ENCODE assay signal across 10 mouse cellular contexts in the genomic region with DNA sequence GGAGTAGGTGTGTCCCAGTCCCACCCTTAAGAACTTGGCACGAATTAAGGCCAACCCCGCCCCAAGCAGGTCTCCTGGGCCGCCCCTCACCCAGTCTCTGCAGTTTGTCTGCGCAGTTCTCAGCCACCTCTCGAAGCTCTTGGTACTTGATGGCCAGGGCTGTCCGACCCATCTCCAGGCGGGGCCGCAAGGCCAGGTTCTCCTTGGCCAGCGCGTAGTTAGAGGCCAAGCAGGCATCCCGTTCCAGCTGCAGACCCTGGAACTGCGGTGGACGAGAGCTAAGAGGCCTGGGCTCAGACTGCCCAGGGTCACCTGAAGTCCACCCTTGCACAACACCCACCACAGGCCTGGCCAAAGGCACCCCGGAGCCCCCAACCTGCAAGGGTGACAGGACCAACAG. TPM values are rescaled to one million over a fixed set of nuclear protein-coding genes. Genes with fewer than 3 reads are reported as not detected.
DNase-seq lines count a peak whose midpoint lies in the region; ATAC-seq lines count a peak whose summit lies in the region.
"Had no signal": no experiment of that assay in that cellular context is flagged by ENCODE, and none has a peak within 500 bp of the region (broad histone marks: within the 10 kb centered on the region; RNA-seq: fewer than 3 reads in every experiment).

No protein-coding gene starts in this region.

- H3K4me2 ChIP-seq in forebrain, embryonic 13.5 days = peak overlapping the region; percentile 78
- peak overlapping the region; percentile 82 for H3K4me2 ChIP-seq in midbrain, embryonic 13.5 days (replicated peaks)

- peaks cover 38% of the 10 kb centered on the region for H3K36me3 ChIP-seq in forebrain, embryonic 13.5 days (ENCODE audit: poor library complexity, severe bottlenecking)
- peaks cover 39% of the 10 kb centered on the region for H3K36me3 ChIP-seq in midbrain, embryonic 13.5 days

- ATAC-seq in forebrain, embryonic 13.5 days = no peak
- no peak; the same call in 1 of the 2 replicates for ATAC-seq in midbrain, embryonic 13.5 days
- ATAC-seq: Patski had no signal

- H3K27me3 ChIP-seq in forebrain, embryonic 13.5 days = peaks cover 10% of the 10 kb centered on the region; the same call in 1 of the 2 replicates
- H3K27me3 ChIP-seq in midbrain, embryonic 13.5 days = no peaks in the 10 kb centered on the region
- H3K27me3 ChIP-seq: Patski had no signal

- DNase-seq in cerebellum, adult 11-12 months = peak; percentile 38
- no peak for DNase-seq in cerebellum, postnatal 14 days
- peak; percentile 38 for DNase-seq in kidney, adult 9 months
- DNase-seq in spleen, postnatal 4 days (ENCODE audit: low spot score in 2 of 2) = no peak
- no peak for DNase-seq in thymus, postnatal 36 days
- DNase-seq in adrenal gland, postnatal 4 days (ENCODE audit: low spot score in 2 of 2) = no peak
- DNase-seq: lung, postnatal 10 days had no signal

- 91% methylated on average over 14 of the region's 14 CpGs for WGBS in forebrain, embryonic 13.5 days
- WGBS in midbrain, embryonic 13.5 days = 92% methylated on average over 14 of the region's 14 CpGs

- peak overlapping the region; percentile 100 for H3K4me3 ChIP-seq in forebrain, embryonic 13.5 days
- H3K4me3 ChIP-seq in midbrain, embryonic 13.5 days (replicated peaks) = peak overlapping the region; percentile 99

- no peaks in the 10 kb centered on the region for H3K9me3 ChIP-seq in forebrain, embryonic 13.5 days (replicated peaks)
- H3K9me3 ChIP-seq in midbrain, embryonic 13.5 days = no peaks in the 10 kb centered on the region

- peak overlapping the region; percentile 99; the same call in 1 of the 2 replicates for H3K9ac ChIP-seq in forebrain, embryonic 13.5 days
- peak overlapping the region; percentile 100 for H3K9ac ChIP-seq in midbrain, embryonic 13.5 days (replicated peaks)

- H3K27ac ChIP-seq in forebrain, embryonic 13.5 days = no peak overlapping the region
- peak overlapping the region; percentile 93 for H3K27ac ChIP-seq in midbrain, embryonic 13.5 days

- peaks cover 25% of the 10 kb centered on the region for H3K4me1 ChIP-seq in forebrain, embryonic 13.5 days
- peaks cover 28% of the 10 kb centered on the region for H3K4me1 ChIP-seq in midbrain, embryonic 13.5 days (replicated peaks)

RNA-seq across cellular contexts. Expression of gene Vps37d, which starts 1.7 kb away (rescaled TPM):
- 17.8 and 19.1 TPM in 2 replicates for polyA plus RNA-seq in forebrain, embryonic 13.5 days (2015; fragmentation: Nextera tagmentation; extraction: Ambion mirVana)
- polyA plus RNA-seq in midbrain, embryonic 13.5 days (2015; fragmentation: Nextera tagmentation; extraction: Ambion mirVana) = 24.0 and 32.1 TPM in 2 replicates
- 10 to 100 TPM; 10.1 to 12.3 TPM for total RNA-seq in adrenal gland, postnatal 4 days (2021)

RNA-seq across cellular contexts. Expression of gene Bud23, which starts 11.6 kb away (rescaled TPM):
- 101 and 112 TPM in 2 replicates for polyA plus RNA-seq in forebrain, embryonic 13.5 days (2015; fragmentation: Nextera tagmentation; extraction: Ambion mirVana)
- polyA plus RNA-seq in midbrain, embryonic 13.5 days (2015; fragmentation: Nextera tagmentation; extraction: Ambion mirVana) = 89.8 and 103 TPM in 2 replicates
- 10 to 100 TPM; 49.7 to 50.1 TPM for total RNA-seq in adrenal gland, postnatal 4 days (2021)

RNA-seq across cellular contexts. Expression of gene Dnajc30, which starts 12.4 kb away (rescaled TPM):
- 31.3 and 33.8 TPM in 2 replicates for polyA plus RNA-seq in forebrain, embryonic 13.5 days (2015; fragmentation: Nextera tagmentation; extraction: Ambion mirVana)
- polyA plus RNA-seq in midbrain, embryonic 13.5 days (2015; fragmentation: Nextera tagmentation; extraction: Ambion mirVana) = 40.4 and 41.3 TPM in 2 replicates
- 10 to 100 TPM; 27.9 to 28.8 TPM for total RNA-seq in adrenal gland, postnatal 4 days (2021)

RNA-seq across cellular contexts. Expression of gene Mlxipl, which starts 13.3 kb away (rescaled TPM):
- 1.4 and 1.6 TPM in 2 replicates for polyA plus RNA-seq in forebrain, embryonic 13.5 days (2015; fragmentation: Nextera tagmentation; extraction: Ambion mirVana)
- polyA plus RNA-seq in midbrain, embryonic 13.5 days (2015; fragmentation: Nextera tagmentation; extraction: Ambion mirVana) = 1.2 and 1.6 TPM in 2 replicates
- 10 to 100 TPM; 37.8 to 38.7 TPM for total RNA-seq in adrenal gland, postnatal 4 days (2021)

RNA-seq across cellular contexts. Expression of gene Stx1a, which starts 53.1 kb away (rescaled TPM):
- 34.1 and 38.7 TPM in 2 replicates for polyA plus RNA-seq in forebrain, embryonic 13.5 days (2015; fragmentation: Nextera tagmentation; extraction: Ambion mirVana)
- polyA plus RNA-seq in midbrain, embryonic 13.5 days (2015; fragmentation: Nextera tagmentation; extraction: Ambion mirVana) = 63.4 and 69.7 TPM in 2 replicates
- 10 to 100 TPM; 17.5 to 20.3 TPM for total RNA-seq in adrenal gland, postnatal 4 days (2021)

Comparison
In these comparisons a context has a peak if more than half of its experiments do, and no peak if none do; other contexts are left out.
1. DNase-seq: peak in cerebellum, adult 11-12 months (single experiment) and kidney, adult 9 months (single experiment); none in cerebellum, postnatal 14 days (0 of 2), spleen, postnatal 4 days (0 of 2), thymus, postnatal 36 days (0 of 2) and adrenal gland, postnatal 4 days (0 of 2).